Comparison of ENCODE assay signal across 23 mouse cellular contexts in the genomic region with DNA sequence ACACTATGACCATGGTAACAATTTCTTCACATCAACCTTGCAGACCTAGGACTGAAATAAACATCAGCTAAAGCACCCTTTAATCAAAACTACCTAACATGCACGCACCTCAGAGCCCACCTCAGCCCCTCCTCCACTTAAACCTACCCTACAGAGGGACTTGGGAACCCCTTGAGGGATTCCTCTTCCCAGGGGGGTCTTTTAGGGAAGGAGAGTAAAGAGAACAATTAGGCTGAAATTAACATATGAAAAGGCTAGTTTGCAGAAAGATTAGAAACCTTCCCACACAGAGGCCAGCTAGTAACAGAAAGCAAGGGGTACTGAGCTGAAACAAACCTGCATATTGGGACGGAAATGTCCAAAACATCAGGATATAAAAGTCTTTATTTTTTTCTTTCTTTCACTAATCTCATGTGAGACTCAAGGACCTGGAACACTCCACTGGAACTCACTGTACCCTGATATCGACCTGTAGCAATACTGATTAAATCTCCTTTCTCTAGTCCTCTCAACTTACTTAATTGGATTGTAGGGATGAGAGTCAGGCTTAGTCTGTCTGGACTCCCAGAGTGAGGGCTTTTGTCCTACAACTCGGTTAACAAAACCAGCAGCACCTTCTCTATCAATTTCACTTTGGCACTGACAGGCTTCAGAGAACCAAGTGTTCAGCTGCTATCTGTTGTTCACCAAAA.
DNase-seq lines count a peak whose midpoint lies in the region; ATAC-seq lines count a peak whose summit lies in the region.
"Had no signal": no experiment of that assay in that cellular context is flagged by ENCODE, and none has a peak within 500 bp of the region (broad histone marks: within the 10 kb centered on the region; RNA-seq: fewer than 3 reads in every experiment).

No protein-coding gene starts in this region.

- no peak overlapping the region for H3K4me2 ChIP-seq in forebrain, embryonic 15.5 days (replicated peaks)
- H3K4me2 ChIP-seq in midbrain, embryonic 11.5 days = no peak overlapping the region
- no peak overlapping the region for H3K4me2 ChIP-seq in midbrain, embryonic 14.5 days (ENCODE audit: low read length)
- no peak overlapping the region for H3K4me2 ChIP-seq in forebrain, embryonic 14.5 days (ENCODE audit: low read length)
- H3K4me2 ChIP-seq: embryonic facial prominence, embryonic 13.5 days; hindbrain, embryonic 12.5 days had no signal

- no peak for DNase-seq in forebrain, embryonic 10.5 days (ENCODE audit: extremely low spot score, low spot score)
- DNase-seq in midbrain, embryonic 11.5 days (ENCODE audit: low spot score, missing footprints) = peak; percentile 84
- no peak for DNase-seq in midbrain, embryonic 14.5 days
- DNase-seq in R1 (ENCODE audit: low read depth, low spot score) = peak; percentile 62
- no peak for DNase-seq in forebrain, embryonic 14.5 days (ENCODE audit: low spot score)
- no peak for DNase-seq in right cerebral cortex, postnatal 25 days
- DNase-seq: adrenal gland, adult 8-10 months; B cell, adult 2 months; cerebellum, adult 11-12 months; cerebellum, adult 9-11 months; cerebellum, postnatal 36 days; gastrocnemius, postnatal 10 days; heart, adult 18-20 months; heart, postnatal 10 days; heart, postnatal 4 days had no signal

- H3K27me3 ChIP-seq in forebrain, embryonic 10.5 days (ENCODE audit: poor library complexity, severe bottlenecking) = no peaks in the 10 kb centered on the region
- no peaks in the 10 kb centered on the region for H3K27me3 ChIP-seq in forebrain, embryonic 15.5 days
- H3K27me3 ChIP-seq in midbrain, embryonic 11.5 days (ENCODE audit: control insufficient read depth, insufficient read depth, low read length) = peaks cover 3% of the 10 kb centered on the region; the same call in 1 of the 2 replicates
- H3K27me3 ChIP-seq in midbrain, embryonic 14.5 days (ENCODE audit: control insufficient read depth, insufficient read depth, low read length) = no peaks in the 10 kb centered on the region
- no peaks in the 10 kb centered on the region for H3K27me3 ChIP-seq in forebrain, embryonic 14.5 days (replicated peaks; ENCODE audit: control insufficient read depth, insufficient read depth, low read length)
- H3K27me3 ChIP-seq: embryonic facial prominence, embryonic 13.5 days; hindbrain, embryonic 12.5 days had no signal

- H3K36me3 ChIP-seq in forebrain, embryonic 10.5 days (replicated peaks) = no peaks in the 10 kb centered on the region
- no peaks in the 10 kb centered on the region for H3K36me3 ChIP-seq in forebrain, embryonic 15.5 days
- H3K36me3 ChIP-seq in midbrain, embryonic 11.5 days (ENCODE audit: control insufficient read depth, insufficient read depth, low read length) = no peaks in the 10 kb centered on the region
- no peaks in the 10 kb centered on the region for H3K36me3 ChIP-seq in midbrain, embryonic 14.5 days (ENCODE audit: control insufficient read depth, insufficient read depth, low read length)
- H3K36me3 ChIP-seq in forebrain, embryonic 14.5 days (ENCODE audit: control insufficient read depth, insufficient read depth, low read length) = no peaks in the 10 kb centered on the region
- H3K36me3 ChIP-seq: embryonic facial prominence, embryonic 13.5 days; heart, embryonic 10.5 days; hindbrain, embryonic 12.5 days had no signal

- H3K9ac ChIP-seq in forebrain, embryonic 15.5 days (replicated peaks) = no peak overlapping the region
- no peak overlapping the region for H3K9ac ChIP-seq in midbrain, embryonic 11.5 days (ENCODE audit: low read length)
- no peak overlapping the region for H3K9ac ChIP-seq in midbrain, embryonic 14.5 days (replicated peaks; ENCODE audit: low read length)
- no peak overlapping the region for H3K9ac ChIP-seq in forebrain, embryonic 14.5 days (ENCODE audit: low read length)
- H3K9ac ChIP-seq: embryonic facial prominence, embryonic 13.5 days; hindbrain, embryonic 12.5 days had no signal

- no peak overlapping the region for H3K4me3 ChIP-seq in forebrain, embryonic 10.5 days
- H3K4me3 ChIP-seq in forebrain, embryonic 15.5 days = no peak overlapping the region
- H3K4me3 ChIP-seq in midbrain, embryonic 11.5 days (ENCODE audit: low read depth, low read length) = no peak overlapping the region
- H3K4me3 ChIP-seq in midbrain, embryonic 14.5 days (replicated peaks; ENCODE audit: low read depth, low read length) = no peak overlapping the region
- no peak overlapping the region for H3K4me3 ChIP-seq in forebrain, embryonic 14.5 days (ENCODE audit: low read depth, low read length)
- H3K4me3 ChIP-seq: embryonic facial prominence, embryonic 13.5 days; heart, embryonic 10.5 days; hindbrain, embryonic 12.5 days had no signal

- H3K9me3 ChIP-seq in forebrain, embryonic 10.5 days = no peaks in the 10 kb centered on the region
- no peaks in the 10 kb centered on the region for H3K9me3 ChIP-seq in forebrain, embryonic 15.5 days
- H3K9me3 ChIP-seq in midbrain, embryonic 11.5 days (ENCODE audit: control insufficient read depth, low read length) = no peaks in the 10 kb centered on the region
- no peaks in the 10 kb centered on the region for H3K9me3 ChIP-seq in midbrain, embryonic 14.5 days (ENCODE audit: control insufficient read depth, low read length)
- H3K9me3 ChIP-seq in forebrain, embryonic 14.5 days (replicated peaks; ENCODE audit: control insufficient read depth, low read length) = no peaks in the 10 kb centered on the region
- H3K9me3 ChIP-seq: embryonic facial prominence, embryonic 13.5 days; heart, embryonic 10.5 days; hindbrain, embryonic 12.5 days had no signal

- peak overlapping the region; percentile 27; the same call in 1 of the 2 replicates for H3K27ac ChIP-seq in forebrain, embryonic 10.5 days
- no peak overlapping the region for H3K27ac ChIP-seq in forebrain, embryonic 15.5 days (replicated peaks)
- H3K27ac ChIP-seq in midbrain, embryonic 11.5 days (ENCODE audit: low read depth, low read length) = no peak overlapping the region
- no peak overlapping the region for H3K27ac ChIP-seq in midbrain, embryonic 14.5 days (replicated peaks; ENCODE audit: low read depth, low read length)
- no peak overlapping the region for H3K27ac ChIP-seq in forebrain, embryonic 14.5 days (ENCODE audit: low read depth, low read length)
- H3K27ac ChIP-seq: embryonic facial prominence, embryonic 13.5 days; heart, embryonic 10.5 days; hindbrain, embryonic 12.5 days had no signal

- WGBS in forebrain, embryonic 10.5 days = 11% methylated on average over 4 of the region's 4 CpGs
- 2% methylated on average over 4 of the region's 4 CpGs for WGBS in forebrain, embryonic 15.5 days
- WGBS in midbrain, embryonic 11.5 days = 13% methylated on average over 4 of the region's 4 CpGs
- 10% methylated on average over 4 of the region's 4 CpGs for WGBS in midbrain, embryonic 14.5 days
- WGBS in forebrain, embryonic 14.5 days = 4% methylated on average over 4 of the region's 4 CpGs

- peaks cover 15% of the 10 kb centered on the region for H3K4me1 ChIP-seq in forebrain, embryonic 10.5 days
- H3K4me1 ChIP-seq in forebrain, embryonic 15.5 days = no peaks in the 10 kb centered on the region
- peaks cover 10% of the 10 kb centered on the region; the same call in 1 of the 2 replicates for H3K4me1 ChIP-seq in midbrain, embryonic 11.5 days (ENCODE audit: control insufficient read depth, insufficient read depth, low read length)
- H3K4me1 ChIP-seq in midbrain, embryonic 14.5 days (ENCODE audit: control insufficient read depth, insufficient read depth, low read length) = peaks cover 3% of the 10 kb centered on the region; the same call in 1 of the 2 replicates
- H3K4me1 ChIP-seq in forebrain, embryonic 14.5 days (ENCODE audit: control insufficient read depth, insufficient read depth, low read length) = no peaks in the 10 kb centered on the region
- H3K4me1 ChIP-seq: embryonic facial prominence, embryonic 13.5 days; heart, embryonic 10.5 days had no signal

- ATAC-seq in forebrain, embryonic 15.5 days (replicated peaks) = no peak
- no peak for ATAC-seq in midbrain, embryonic 11.5 days (ENCODE audit: low FRiP score)
- ATAC-seq in midbrain, embryonic 14.5 days (ENCODE audit: low FRiP score, low TSS enrichment) = no peak
- ATAC-seq in forebrain, embryonic 14.5 days = peak; percentile 29; the same call in 1 of the 2 replicates
- ATAC-seq: CD4-positive, CD25-positive, alpha-beta regulatory T cell, adult 4 months; hindbrain, embryonic 16.5 days; inflammation-experienced regulatory T-cells, adult 6 months; Patski had no signal

Comparison
In these comparisons a context has a peak if more than half of its experiments do, and no peak if none do; other contexts are left out.
1. DNase-seq: peak in midbrain, embryonic 11.5 days (single experiment) and R1 (single experiment); none in forebrain, embryonic 10.5 days (single experiment), midbrain, embryonic 14.5 days (single experiment), forebrain, embryonic 14.5 days (single experiment) and right cerebral cortex, postnatal 25 days (single experiment).